Mouse (Mus musculus) NIH3T3 (cell line): ENCODE measurements at regions not wholly inside any gene's neighbourhood (a gene's known extent, or its start where the extent isn't known, plus 50 kb on each side); places are given as distances from the start of the nearest gene placed in this dataset.

Source experiments
- DNase-seq: peaks from one replicate; pipeline ENCODE4 v3.0.0-alpha.2; 2012; ENCODE audit warnings: low read depth

- no peak for DNase-seq
These were observed 189.4 kb downstream of the Map2k6 start for GRCm38 (mm10) chr11:110588280-110588679.

- peak; percentile 17 for DNase-seq
These were observed 196.4 kb downstream of the Map2k6 start for GRCm38 (mm10) chr11:110595266-110595862.

GRCm38 (mm10) chr11:110605041-110605882 lies 206.3 kb downstream of the Map2k6 start:
- DNase-seq: peak; percentile 47

- no peak for DNase-seq
These were observed 210.4 kb downstream of the Map2k6 start for GRCm38 (mm10) chr11:110609276-110609675.

- DNase-seq: no peak
These were observed 211.9 kb downstream of the Map2k6 start for GRCm38 (mm10) chr11:110610831-110611230.

- DNase-seq: no peak
These were observed 233.1 kb downstream of the Map2k6 start for GRCm38 (mm10) chr11:110632001-110632400.

GRCm38 (mm10) chr11:110633351-110633750 lies 234.4 kb downstream of the Map2k6 start:
- DNase-seq: no peak

- DNase-seq: no peak
These were observed 243.6 kb downstream of the Map2k6 start for GRCm38 (mm10) chr11:110642485-110642884.

- DNase-seq: no peak
These were observed 250.8 kb downstream of the Map2k6 start for GRCm38 (mm10) chr11:110649575-110650210.

GRCm38 (mm10) chr11:110652068-110652467 lies 253.1 kb downstream of the Map2k6 start:
- DNase-seq: no peak

- DNase-seq: no peak
These were observed 257.7 kb downstream of the Map2k6 start for GRCm38 (mm10) chr11:110656524-110657156.

- DNase-seq: no peak
These were observed 258.9 kb downstream of the Map2k6 start for GRCm38 (mm10) chr11:110657854-110658253.

GRCm38 (mm10) chr11:110670626-110671508 lies 271.9 kb downstream of the Map2k6 start:
- peak; percentile 30 for DNase-seq

- DNase-seq: no peak
These were observed 274.0 kb downstream of the Map2k6 start for GRCm38 (mm10) chr11:110672941-110673340.

GRCm38 (mm10) chr11:110692824-110693223 lies 275.0 kb upstream of the Kcnj16 start:
- peak; percentile 6 for DNase-seq

GRCm38 (mm10) chr11:110697067-110697466 lies 270.8 kb upstream of the Kcnj16 start:
- no peak for DNase-seq

GRCm38 (mm10) chr11:110698342-110698741 lies 269.5 kb upstream of the Kcnj16 start:
- DNase-seq: no peak

- DNase-seq: no peak
These were observed 266.9 kb upstream of the Kcnj16 start for GRCm38 (mm10) chr11:110700976-110701375.

- no peak for DNase-seq
These were observed 265.7 kb upstream of the Kcnj16 start for GRCm38 (mm10) chr11:110702119-110702518.

GRCm38 (mm10) chr11:110703511-110703910 lies 264.3 kb upstream of the Kcnj16 start:
- no peak for DNase-seq

- DNase-seq: no peak
These were observed 260.5 kb upstream of the Kcnj16 start for GRCm38 (mm10) chr11:110707328-110707727.
